Mouse (Mus musculus) intestine, embryonic 14.5 days (tissue): ENCODE results near the gene Palm2. TPM values are rescaled to one million over a fixed set of nuclear protein-coding genes. Genes with fewer than 3 reads are reported as not detected.

Experiments used
- ATAC-seq: fragments of 200-750 bp; cut with Nextera tagmentation; replicated peaks from 2 replicates; pipeline ENCODE4 v1.8.0; 2017; ENCODE audit warnings: low read depth, moderate number of reproducible peaks, moderate TSS enrichment, moderate library complexity; ENCODE audit not compliant: low FRiP score, low TSS enrichment
- DNase-seq: peaks from one replicate; pipeline ENCODE4 v3.0.0-alpha.2; 2018; ENCODE audit warnings: low spot score
- H3K27ac ChIP-seq: fragments of 300-500 bp; sonication (generic); 2 replicates; pipeline ENCODE4 v1.5.1; 2014; ENCODE audit warnings: low read depth, mild to moderate bottlenecking, control low read depth
- H3K27me3 ChIP-seq: fragments of 300-500 bp; sonication (generic); replicated peaks from 2 replicates; pipeline ENCODE4 v1.6.1; 2014; ENCODE audit warnings: low read length, control low read depth; ENCODE audit not compliant: control insufficient read depth, insufficient read depth
- H3K36me3 ChIP-seq: fragments of 300-500 bp; sonication (generic); 2 replicates; pipeline ENCODE4 v1.6.1; 2014; ENCODE audit warnings: low read length, control low read depth; ENCODE audit not compliant: control insufficient read depth, insufficient read depth
- H3K4me1 ChIP-seq: fragments of 300-500 bp; sonication (generic); replicated peaks from 2 replicates; pipeline ENCODE4 v1.6.1; 2014; ENCODE audit warnings: low read length, control low read depth, mixed read lengths; ENCODE audit not compliant: control insufficient read depth, insufficient read depth
- H3K4me2 ChIP-seq: fragments of 300-500 bp; sonication (generic); 2 replicates; pipeline ENCODE4 v1.6.1; 2014; ENCODE audit warnings: low read length
- H3K4me3 ChIP-seq: fragments of 300-500 bp; sonication (generic); 2 replicates; pipeline ENCODE4 v1.5.1; 2014; ENCODE audit warnings: low read depth, low read length, control low read depth, mixed read lengths
- H3K9ac ChIP-seq: fragments of 300-500 bp; sonication (generic); 2 replicates; pipeline ENCODE4 v1.6.1; 2014; ENCODE audit warnings: mild to moderate bottlenecking, low read length
- H3K9me3 ChIP-seq: fragments of 300-500 bp; sonication (generic); 2 replicates; pipeline ENCODE4 v1.6.1; 2016; ENCODE audit warnings: low read length, control low read depth; ENCODE audit not compliant: control insufficient read depth
- WGBS: fragments of 180-500 bp; shearing (Covaris S2); extraction: QIAGEN DNeasy Blood & Tissue Kit; methylation state at CpG from one replicate; pipeline ENCODE4 v1.1.7; 2014; 5-methylcytosine and 5-hydroxymethylcytosine counted together
- polyA plus RNA-seq: library from polyadenylated mRNA; unstranded; fragments of >200 nt; fragmentation: Nextera tagmentation; extraction: Ambion mirVana; gene quantifications from 2 replicates; pipeline ENCODE4 v1.2.1, GENCODE M21; 2014

Gene Palm2
- polyA plus RNA-seq, 1 experiment from 2014 or later = 3.8 TPM

GRCm38 (mm10) chr4:57703574-57704470 lies 269.8 kb downstream of the Palm2 start:
- Histone ChIP-seq H3K9me3 (no peaks in the 10 kb centered on the region), H3K4me1 (no peaks in the 10 kb centered on the region), H3K27ac (no peak overlapping the region), H3K27me3 (no peaks in the 10 kb centered on the region), H3K9ac (no peak overlapping the region), H3K4me2 (no peak overlapping the region), H3K36me3 (no peaks in the 10 kb centered on the region), H3K4me3 (no peak overlapping the region)
- no peak for DNase-seq
- ATAC-seq = no peak
- WGBS = 72% methylated on average over 11 of the region's 11 CpGs

GRCm38 (mm10) chr4:57704575-57704974 lies 270.5 kb downstream of the Palm2 start:
- no peak overlapping the region for H3K27ac ChIP-seq
- WGBS = 97% methylated on average over 7 of the region's 7 CpGs

DNA sequence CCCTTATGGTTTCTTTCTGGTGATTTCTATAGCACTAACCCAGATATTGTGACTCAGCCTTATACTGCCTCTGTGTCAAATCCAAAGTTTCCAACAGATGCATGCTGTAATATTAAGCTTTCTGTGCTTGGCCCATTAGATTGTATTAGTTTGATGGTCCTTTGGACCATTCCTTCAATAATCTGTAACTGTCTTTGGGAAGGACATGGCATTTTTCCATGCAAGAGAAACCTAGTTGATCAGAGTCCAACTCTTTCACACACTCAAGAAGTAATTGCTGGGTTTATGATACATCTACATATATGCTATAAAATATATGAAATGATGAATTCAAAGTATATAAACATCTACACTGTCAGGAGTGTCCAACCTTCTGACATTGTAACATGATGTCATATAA lies 281.8 kb downstream of the Palm2 start:
- DNase-seq (no peak), ATAC-seq (no peak)
- H3K36me3 ChIP-seq = no peaks in the 10 kb centered on the region
- H3K4me2 ChIP-seq = no peak overlapping the region
- no peaks in the 10 kb centered on the region; the same call in 1 of the 2 replicates for H3K4me1 ChIP-seq
- no peak overlapping the region for H3K27ac ChIP-seq
- H3K9me3 ChIP-seq = no peaks in the 10 kb centered on the region
- no peak overlapping the region for H3K4me3 ChIP-seq
- no peak overlapping the region for H3K9ac ChIP-seq
- no peaks in the 10 kb centered on the region for H3K27me3 ChIP-seq

More at GRCm38 (mm10) chr4:57704575-57704974, 270.5 kb downstream of the Palm2 start:
- DNase-seq (no peak), ATAC-seq (no peak)
- Histone ChIP-seq H3K9ac (no peak overlapping the region), H3K9me3 (no peaks in the 10 kb centered on the region), H3K36me3 (no peaks in the 10 kb centered on the region), H3K4me1 (no peaks in the 10 kb centered on the region), H3K27me3 (no peaks in the 10 kb centered on the region), H3K4me2 (no peak overlapping the region), H3K4me3 (no peak overlapping the region)

DNA sequence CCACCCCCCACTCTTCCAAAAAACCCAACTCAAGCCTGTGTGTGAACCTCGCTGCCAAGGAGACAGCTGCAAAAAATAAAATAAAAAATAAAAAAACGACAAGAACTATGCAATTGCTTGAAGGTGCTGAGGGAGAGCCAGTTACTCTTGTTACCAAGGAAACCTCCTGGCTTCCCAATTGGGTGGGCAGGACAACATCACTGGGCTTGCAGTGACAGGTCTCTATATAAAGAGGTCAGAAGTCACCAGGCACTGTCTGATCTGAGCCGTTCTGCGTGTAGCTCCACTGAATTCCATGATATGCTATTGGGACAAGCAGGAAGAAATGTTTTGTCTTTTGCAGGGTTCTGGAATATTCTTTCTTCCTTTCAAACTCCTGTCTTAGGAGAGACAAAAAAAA lies 282.7 kb downstream of the Palm2 start:
- H3K27me3 ChIP-seq = no peaks in the 10 kb centered on the region
- 38% methylated on average over 4 of the region's 4 CpGs for WGBS
- DNase-seq = no peak

GRCm38 (mm10) chr4:57717354-57717753 lies 283.3 kb downstream of the Palm2 start, which contains the start of gene Akap2:
TSS of gene Akap2 (plus strand) at chr4:57717657.
- ATAC-seq (no peak), DNase-seq (no peak)
- no peaks in the 10 kb centered on the region for H3K36me3 ChIP-seq
- H3K27me3 ChIP-seq = no peaks in the 10 kb centered on the region
- no peak within 1 kb of the TSS for H3K27ac ChIP-seq
- H3K4me3 ChIP-seq = no peak within 1 kb of the TSS
- H3K4me1 ChIP-seq = no peaks in the 10 kb centered on the region
- 67% methylated on average over 9 of the region's 9 CpGs for WGBS
- no peak within 1 kb of the TSS for H3K4me2 ChIP-seq
- no peak within 1 kb of the TSS for H3K9ac ChIP-seq
- H3K9me3 ChIP-seq = no peaks in the 10 kb centered on the region

More for the DNA sequence above, 282.7 kb downstream of the Palm2 start:
- H3K4me1 ChIP-seq = no peaks in the 10 kb centered on the region; the same call in 1 of the 2 replicates
- ATAC-seq = peak; percentile 55; the same call in 1 of the 2 replicates
- no peak overlapping the region for H3K4me2 ChIP-seq
- H3K4me3 ChIP-seq = no peak overlapping the region
- no peak overlapping the region for H3K27ac ChIP-seq
- H3K9ac ChIP-seq = no peak overlapping the region
- H3K9me3 ChIP-seq = no peaks in the 10 kb centered on the region
- H3K36me3 ChIP-seq = no peaks in the 10 kb centered on the region

- DNase-seq (no peak), ATAC-seq (no peak)
- Histone ChIP-seq H3K36me3 (no peaks in the 10 kb centered on the region), H3K9ac (no peak overlapping the region), H3K4me1 (no peaks in the 10 kb centered on the region), H3K27ac (no peak overlapping the region), H3K27me3 (no peaks in the 10 kb centered on the region), H3K9me3 (no peaks in the 10 kb centered on the region), H3K4me2 (no peak overlapping the region), H3K4me3 (no peak overlapping the region)
- WGBS = 93% methylated on average over 1 of the region's 1 CpGs
These were observed 285.3 kb downstream of the Palm2 start for GRCm38 (mm10) chr4:57719370-57719769.

- Histone ChIP-seq H3K4me2 (no peak overlapping the region), H3K27me3 (no peaks in the 10 kb centered on the region), H3K9me3 (no peaks in the 10 kb centered on the region), H3K36me3 (no peaks in the 10 kb centered on the region), H3K4me1 (no peaks in the 10 kb centered on the region), H3K9ac (no peak overlapping the region), H3K4me3 (no peak overlapping the region), H3K27ac (no peak overlapping the region)
- DNase-seq (no peak), ATAC-seq (no peak)
- WGBS = 30% methylated on average over 7 of the region's 7 CpGs
These were observed 286.9 kb downstream of the Palm2 start for GRCm38 (mm10) chr4:57720869-57721361.

DNA sequence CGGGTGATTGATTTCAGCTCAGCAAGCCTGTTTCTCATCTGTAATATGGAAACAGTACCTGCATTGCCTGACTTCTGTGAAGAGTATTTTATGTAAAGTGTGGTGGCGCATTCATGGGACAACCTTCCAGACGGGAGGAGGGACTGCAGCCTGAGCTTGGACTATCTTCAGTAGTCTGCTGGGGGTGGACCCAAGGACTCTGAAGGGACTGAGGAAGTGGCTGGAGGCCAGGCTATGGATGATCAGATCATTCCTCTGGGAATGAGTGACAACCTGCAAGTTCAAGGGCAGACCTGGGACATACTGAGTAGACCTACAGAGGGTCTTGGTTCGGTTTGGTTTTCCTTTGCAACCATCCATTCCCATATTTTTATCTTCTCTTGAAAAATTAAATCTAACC lies 288.2 kb downstream of the Palm2 start:
- H3K9ac ChIP-seq = no peak overlapping the region
- H3K9me3 ChIP-seq = no peaks in the 10 kb centered on the region
- no peak overlapping the region for H3K27ac ChIP-seq
- no peaks in the 10 kb centered on the region for H3K27me3 ChIP-seq
- H3K4me3 ChIP-seq = no peak overlapping the region
- no peaks in the 10 kb centered on the region for H3K4me1 ChIP-seq
- ATAC-seq (no peak), DNase-seq (no peak)
- H3K4me2 ChIP-seq = no peak overlapping the region
- WGBS = 82% methylated on average over 4 of the region's 4 CpGs
- H3K36me3 ChIP-seq = no peaks in the 10 kb centered on the region

GRCm38 (mm10) chr4:57723659-57724058 lies 289.6 kb downstream of the Palm2 start:
- 59% methylated on average over 2 of the region's 2 CpGs for WGBS

More at GRCm38 (mm10) chr4:57723659-57724058, 289.6 kb downstream of the Palm2 start:
- Histone ChIP-seq H3K36me3 (no peaks in the 10 kb centered on the region), H3K9ac (no peak overlapping the region), H3K27ac (no peak overlapping the region), H3K9me3 (no peaks in the 10 kb centered on the region), H3K4me1 (no peaks in the 10 kb centered on the region), H3K4me2 (no peak overlapping the region), H3K4me3 (no peak overlapping the region), H3K27me3 (no peaks in the 10 kb centered on the region)
- no peak for ATAC-seq
- no peak for DNase-seq
